Mouse (Mus musculus): ENCODE results near the gene Golph3l. TPM values are rescaled to one million over a fixed set of nuclear protein-coding genes. Genes with fewer than 3 reads are reported as not detected.
"Not testable (repeated sequence)": the region's sequence is repeated elsewhere in the genome, so short reads cannot be mapped to it uniquely, and the experiment has no call there.

The Golph3l gene
- 15.5 and 15.9 TPM in 2 replicates for polyA plus RNA-seq (2012; rRNA removed)

DNA sequence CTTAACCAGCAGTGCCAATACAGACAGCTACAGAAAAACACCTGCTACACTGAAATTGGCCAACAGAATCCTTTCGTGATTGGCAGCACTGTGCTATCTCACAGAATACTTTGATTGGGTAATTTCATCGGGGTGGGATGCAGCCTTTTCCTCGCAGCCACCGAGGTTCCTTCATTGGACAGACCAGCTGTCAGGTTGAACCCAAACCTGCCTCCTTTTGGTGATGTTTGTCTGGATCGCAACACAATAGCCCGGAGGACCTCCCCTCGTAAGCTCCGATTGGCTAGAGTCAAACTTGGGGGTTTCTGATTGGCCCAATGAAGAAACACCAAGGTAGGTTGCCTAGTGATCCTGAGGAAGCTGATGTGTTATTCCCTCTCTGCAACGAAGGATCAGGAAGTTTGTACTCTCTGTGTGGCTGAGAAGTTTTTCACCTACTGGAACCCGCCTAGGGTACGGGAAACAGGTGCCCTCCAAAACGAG is at the start of gene Golph3l:
TSS of gene Golph3l (plus strand) at position 331 of the 483 bp plus-strand sequence.
- TF ChIP-seq POLR2A (IDR thresholded peaks at IDR 0.05; ENCODE audit: extremely low read depth, insufficient read depth, low read length) (peak; percentile 43; the same call in 1 of the 2 replicates), CTCF (IDR thresholded peaks at IDR 0.05; ENCODE audit: extremely low read depth, insufficient read depth, low read length) (no peak)
- Histone ChIP-seq H3K4me1 (ENCODE audit: control insufficient read depth, insufficient read depth, low read length) (no peaks in the 10 kb centered on the region), H3K4me3 (ENCODE audit: insufficient read depth, low read length) (peak within 1 kb of the TSS; percentile 72), H3K27ac (ENCODE audit: insufficient read depth, low read length) (no peak within 1 kb of the TSS)

DNA sequence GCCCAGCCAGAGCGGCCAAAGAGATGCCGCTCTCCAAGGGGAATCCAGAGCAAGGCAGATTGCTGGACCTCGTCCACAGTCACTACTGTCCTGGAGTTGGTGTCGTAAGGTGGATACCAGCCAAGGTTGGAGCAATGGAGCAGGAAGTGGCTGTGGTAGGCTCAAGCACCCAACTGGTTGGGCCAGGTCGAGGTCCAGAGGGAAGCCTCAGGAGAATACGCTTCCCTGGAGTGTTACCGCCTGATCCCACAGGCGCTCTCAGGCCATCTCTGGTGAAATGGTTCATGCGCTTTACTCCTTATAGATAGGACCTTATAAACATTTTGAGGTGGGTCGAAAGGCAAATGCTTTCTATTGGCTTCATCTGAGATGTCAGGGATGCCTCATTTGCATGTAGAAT is 49.8 kb upstream of the Golph3l start:
- no peak overlapping the region for H3K27ac ChIP-seq (ENCODE audit: insufficient read depth, low read length)
- no peak overlapping the region for H3K4me3 ChIP-seq (ENCODE audit: insufficient read depth, low read length)
- TF ChIP-seq POLR2A (IDR thresholded peaks at IDR 0.05; ENCODE audit: extremely low read depth, insufficient read depth, low read length) (no peak), CTCF (IDR thresholded peaks at IDR 0.05; ENCODE audit: extremely low read depth, insufficient read depth, low read length) (no peak)

DNA sequence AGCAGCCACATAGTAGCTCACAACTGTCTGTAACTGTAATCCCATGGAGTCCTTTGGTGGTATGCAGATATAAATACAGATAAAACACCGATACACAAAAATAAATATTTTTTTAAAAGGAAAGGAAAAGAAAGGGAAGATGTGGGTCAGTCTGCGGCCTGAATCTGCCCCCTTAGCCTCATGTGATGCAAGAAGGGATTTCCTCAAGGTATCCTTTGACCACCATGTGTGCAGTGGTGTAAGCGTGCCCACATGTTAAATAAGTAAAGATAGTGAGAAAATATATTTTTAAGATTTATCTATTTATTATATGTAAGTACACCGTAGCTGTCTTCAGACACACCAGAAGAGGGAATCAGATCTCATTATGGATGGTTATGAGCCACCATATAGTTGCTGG is 48.9 kb upstream of the Golph3l start:
- TF ChIP-seq CTCF (IDR thresholded peaks at IDR 0.05; ENCODE audit: extremely low read depth, insufficient read depth, low read length): no peak
- no peak for TF ChIP-seq POLR2A (IDR thresholded peaks at IDR 0.05; ENCODE audit: extremely low read depth, insufficient read depth, low read length)
- H3K4me3 ChIP-seq (ENCODE audit: insufficient read depth, low read length): no peak overlapping the region
- H3K4me1 ChIP-seq (ENCODE audit: control insufficient read depth, insufficient read depth, low read length): no peaks in the 10 kb centered on the region
- H3K27ac ChIP-seq (ENCODE audit: insufficient read depth, low read length): no peak overlapping the region

More for the DNA sequence above, 49.8 kb upstream of the Golph3l start:
- no peaks in the 10 kb centered on the region for H3K4me1 ChIP-seq (ENCODE audit: control insufficient read depth, insufficient read depth, low read length)

DNA sequence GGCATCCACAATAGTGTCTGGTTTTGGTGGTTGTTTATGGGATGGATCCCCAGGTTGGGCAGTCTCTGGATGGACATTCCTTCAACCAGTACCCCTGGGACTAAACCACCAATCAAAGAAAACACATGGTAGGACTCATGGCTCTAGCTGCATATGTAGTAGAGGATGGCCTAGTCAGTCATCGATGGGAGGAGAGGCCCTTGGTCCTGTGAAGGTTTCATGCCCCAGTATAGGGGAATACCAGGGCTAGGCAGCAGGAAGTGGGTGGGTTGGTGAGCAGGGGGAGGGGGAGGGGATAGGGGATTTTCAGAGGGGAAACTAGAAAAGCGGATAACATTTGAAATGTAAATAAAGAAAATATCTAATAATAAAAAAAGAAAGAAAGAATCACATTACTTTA is 47.5 kb upstream of the Golph3l start:
- H3K4me3 ChIP-seq (ENCODE audit: insufficient read depth, low read length): not testable (repeated sequence)

DNA sequence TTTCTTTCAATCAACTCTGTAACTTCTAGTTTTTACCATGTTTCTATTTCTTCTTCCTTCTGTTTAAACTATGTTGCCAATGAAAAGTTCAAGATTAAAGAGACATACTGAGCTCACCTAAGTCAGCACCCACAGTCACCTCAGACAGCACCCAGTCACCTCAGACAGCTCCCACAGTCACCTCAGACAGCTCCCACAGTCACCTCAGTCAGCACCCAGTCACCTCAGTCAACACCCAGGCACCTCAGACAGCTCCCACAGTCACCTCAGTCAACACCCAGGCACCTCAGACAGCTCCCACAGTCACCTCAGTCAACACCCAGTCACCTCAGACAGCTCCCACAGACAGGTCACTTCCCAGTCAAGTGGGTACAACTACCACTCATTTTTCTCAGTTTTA is 46.6 kb upstream of the Golph3l start:
- H3K4me1 ChIP-seq (ENCODE audit: control insufficient read depth, insufficient read depth, low read length): no peaks in the 10 kb centered on the region
- no peak overlapping the region for H3K27ac ChIP-seq (ENCODE audit: insufficient read depth, low read length)
- TF ChIP-seq POLR2A (IDR thresholded peaks at IDR 0.05; ENCODE audit: extremely low read depth, insufficient read depth, low read length) (no peak), CTCF (IDR thresholded peaks at IDR 0.05; ENCODE audit: extremely low read depth, insufficient read depth, low read length) (no peak)
- no peak overlapping the region for H3K4me3 ChIP-seq (ENCODE audit: insufficient read depth, low read length)

More for the DNA sequence above, 47.5 kb upstream of the Golph3l start:
- not testable (repeated sequence) for H3K4me1 ChIP-seq (ENCODE audit: control insufficient read depth, insufficient read depth, low read length); H3K27ac ChIP-seq (ENCODE audit: insufficient read depth, low read length)

DNA sequence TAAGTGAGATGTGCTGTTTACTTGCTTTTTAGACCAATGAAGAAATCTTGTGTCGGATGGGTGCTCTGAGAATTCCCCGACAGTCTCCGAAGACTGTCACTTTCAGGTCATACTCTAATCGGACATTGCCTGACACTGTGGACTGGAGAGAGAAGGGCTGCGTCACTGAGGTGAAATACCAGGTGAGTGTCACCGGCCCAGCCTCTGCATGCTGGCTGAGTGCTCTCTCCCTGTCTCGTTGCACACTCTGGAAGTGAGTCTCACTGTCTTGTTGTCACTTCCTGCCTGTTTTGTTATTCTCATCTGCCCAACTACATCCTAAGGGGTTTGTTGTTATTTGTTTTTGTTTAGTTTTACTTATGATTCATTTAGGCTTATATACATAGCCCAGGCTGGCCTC is 45.8 kb upstream of the Golph3l start:
- H3K4me1 ChIP-seq (ENCODE audit: control insufficient read depth, insufficient read depth, low read length): no peaks in the 10 kb centered on the region
- H3K4me3 ChIP-seq (ENCODE audit: insufficient read depth, low read length): no peak overlapping the region
- no peak for TF ChIP-seq POLR2A (IDR thresholded peaks at IDR 0.05; ENCODE audit: extremely low read depth, insufficient read depth, low read length)
- no peak for TF ChIP-seq CTCF (IDR thresholded peaks at IDR 0.05; ENCODE audit: extremely low read depth, insufficient read depth, low read length)
- no peak overlapping the region for H3K27ac ChIP-seq (ENCODE audit: insufficient read depth, low read length)

DNA sequence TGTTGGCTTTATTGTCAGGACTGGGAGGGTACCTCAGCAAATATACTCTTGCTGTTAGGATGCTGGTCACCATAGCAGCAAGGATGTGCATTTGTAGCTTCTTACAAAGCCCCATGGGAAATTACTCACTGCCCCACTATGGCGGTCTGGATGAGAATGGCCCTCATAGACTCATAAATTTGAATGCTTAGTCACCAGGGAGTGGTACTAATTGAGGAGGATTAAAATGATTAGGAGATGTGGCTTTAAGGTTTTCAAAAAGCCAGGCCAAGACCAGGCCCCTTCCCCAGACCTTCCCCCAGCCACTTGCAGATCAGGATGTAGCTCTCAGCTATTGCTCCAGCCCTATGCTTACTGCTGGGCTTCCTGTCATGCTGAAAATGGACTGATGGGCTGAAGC is 38.6 kb upstream of the Golph3l start:
- H3K27ac ChIP-seq (ENCODE audit: insufficient read depth, low read length): no peak overlapping the region
- TF ChIP-seq POLR2A (IDR thresholded peaks at IDR 0.05; ENCODE audit: extremely low read depth, insufficient read depth, low read length) (no peak), CTCF (IDR thresholded peaks at IDR 0.05; ENCODE audit: extremely low read depth, insufficient read depth, low read length) (no peak)

DNA sequence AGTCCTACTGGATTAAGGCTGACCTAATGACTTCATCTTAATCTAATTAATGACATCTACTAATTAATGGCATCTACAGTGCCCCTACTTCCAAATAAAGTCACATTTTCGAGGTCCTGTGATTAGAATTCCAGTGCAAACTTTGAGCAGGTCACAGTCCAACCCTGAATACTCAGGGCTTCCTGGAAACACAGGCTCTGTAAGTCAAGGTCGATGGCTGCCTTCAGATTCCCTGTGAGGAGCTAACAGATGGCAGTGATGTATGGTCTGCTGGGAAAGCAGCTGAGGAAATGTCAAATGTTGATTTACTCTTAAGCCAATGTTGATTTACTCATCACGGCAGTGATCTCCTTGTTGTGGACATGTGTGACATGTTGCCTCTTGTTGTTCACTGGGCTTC is 34.7 kb upstream of the Golph3l start:
- Histone ChIP-seq H3K4me1 (ENCODE audit: control insufficient read depth, insufficient read depth, low read length) (no peaks in the 10 kb centered on the region), H3K4me3 (ENCODE audit: insufficient read depth, low read length) (no peak overlapping the region), H3K27ac (ENCODE audit: insufficient read depth, low read length) (no peak overlapping the region)
- TF ChIP-seq CTCF (IDR thresholded peaks at IDR 0.05; ENCODE audit: extremely low read depth, insufficient read depth, low read length) (no peak), POLR2A (IDR thresholded peaks at IDR 0.05; ENCODE audit: extremely low read depth, insufficient read depth, low read length) (no peak)

More for the DNA sequence above, 38.6 kb upstream of the Golph3l start:
- Histone ChIP-seq H3K4me3 (ENCODE audit: insufficient read depth, low read length) (no peak overlapping the region), H3K4me1 (ENCODE audit: control insufficient read depth, insufficient read depth, low read length) (no peaks in the 10 kb centered on the region)

DNA sequence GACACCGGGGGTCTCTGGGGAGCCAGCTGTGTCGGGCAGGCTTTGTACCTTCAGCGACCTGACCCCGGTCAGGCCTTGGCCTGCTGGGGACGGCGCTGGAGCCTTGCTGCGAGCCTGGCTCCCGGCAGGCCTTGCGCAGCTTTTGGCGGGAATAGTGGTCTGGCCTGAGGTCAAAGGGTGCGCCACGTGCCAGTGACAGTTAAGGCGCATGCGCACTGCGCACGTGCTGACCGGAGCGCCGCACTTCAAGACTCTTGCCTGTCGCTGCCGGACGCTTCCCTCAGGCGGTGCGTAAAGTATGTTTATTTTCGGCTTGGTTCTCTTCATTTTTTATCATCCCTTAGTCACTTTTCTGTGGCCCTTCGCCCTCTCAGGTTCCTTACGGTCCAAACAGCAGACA is 29.3 kb upstream of the Golph3l start, which contains the start of gene Hormad1:
TSS of gene Hormad1 (plus strand) at position 241 of the 400 bp plus-strand sequence.
- no peak within 1 kb of the TSS for H3K27ac ChIP-seq (ENCODE audit: insufficient read depth, low read length)
- no peaks in the 10 kb centered on the region for H3K4me1 ChIP-seq (ENCODE audit: control insufficient read depth, insufficient read depth, low read length)
- H3K4me3 ChIP-seq (ENCODE audit: insufficient read depth, low read length): no peak within 1 kb of the TSS
- TF ChIP-seq POLR2A (IDR thresholded peaks at IDR 0.05; ENCODE audit: extremely low read depth, insufficient read depth, low read length): no peak
- no peak for TF ChIP-seq CTCF (IDR thresholded peaks at IDR 0.05; ENCODE audit: extremely low read depth, insufficient read depth, low read length)

DNA sequence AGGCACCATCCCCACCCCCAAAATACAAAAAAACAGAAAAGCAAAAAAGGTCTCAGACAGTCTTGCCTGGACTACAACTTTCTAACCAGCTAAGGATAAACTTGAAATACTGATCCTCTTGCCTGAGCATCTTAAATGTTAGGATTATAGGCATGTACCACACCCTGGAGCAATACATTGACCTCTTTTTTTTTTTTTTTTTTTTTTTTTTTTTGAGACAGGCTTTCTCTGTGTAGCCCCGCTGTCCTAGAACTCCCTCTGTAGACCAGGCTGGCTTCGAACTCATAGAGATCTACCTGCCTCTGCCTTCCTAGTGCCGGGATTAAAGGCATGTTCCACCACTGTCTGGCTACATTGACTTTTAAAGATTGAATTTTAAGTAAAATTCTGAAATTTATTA is 28.0 kb upstream of the Golph3l start:
- Histone ChIP-seq H3K4me1 (ENCODE audit: control insufficient read depth, insufficient read depth, low read length) (no peaks in the 10 kb centered on the region), H3K4me3 (ENCODE audit: insufficient read depth, low read length) (no peak overlapping the region), H3K27ac (ENCODE audit: insufficient read depth, low read length) (no peak overlapping the region)
- no peak for TF ChIP-seq POLR2A (IDR thresholded peaks at IDR 0.05; ENCODE audit: extremely low read depth, insufficient read depth, low read length)
- TF ChIP-seq CTCF (IDR thresholded peaks at IDR 0.05; ENCODE audit: extremely low read depth, insufficient read depth, low read length): no peak

All from cortical plate, adult 2 months (tissue).